Mouse (Mus musculus) embryonic facial prominence, embryonic 10.5 days (tissue): ENCODE measurements at regions not wholly inside any gene's neighbourhood (a gene's known extent, or its start where the extent isn't known, plus 50 kb on each side); places are given as distances from the start of the nearest gene placed in this dataset.

Source experiments
- DNase-seq: peaks from one replicate; pipeline ENCODE4 v3.0.0-alpha.2; 2017; ENCODE audit warnings: low spot score
- H3K27ac ChIP-seq: fragments of 300-500 bp; sonication (generic); replicated peaks from 2 replicates; pipeline ENCODE4 v1.5.1; 2016; ENCODE audit warnings: mild to moderate bottlenecking
- H3K27me3 ChIP-seq: fragments of 300-500 bp; sonication (generic); replicated peaks from 2 replicates; pipeline ENCODE4 v1.6.1; 2016; ENCODE audit warnings: low read depth, mild to moderate bottlenecking; ENCODE audit not compliant: poor library complexity, severe bottlenecking
- H3K36me3 ChIP-seq: fragments of 300-500 bp; sonication (generic); replicated peaks from 2 replicates; pipeline ENCODE4 v1.6.1; 2016; ENCODE audit warnings: mild to moderate bottlenecking, moderate library complexity
- H3K4me1 ChIP-seq: fragments of 300-500 bp; sonication (generic); 2 replicates; pipeline ENCODE4 v1.6.1; 2016
- H3K4me3 ChIP-seq: fragments of 300-500 bp; sonication (generic); 2 replicates; pipeline ENCODE4 v1.5.1; 2016; ENCODE audit warnings: mild to moderate bottlenecking, moderate library complexity
- H3K9me3 ChIP-seq: fragments of 300-500 bp; sonication (generic); 2 replicates; pipeline ENCODE4 v1.6.1; 2016; ENCODE audit warnings: mild to moderate bottlenecking
- WGBS: fragments of 180-500 bp; shearing (Covaris S2); methylation state at CpG from one replicate; pipeline ENCODE4 v1.1.7; 2016; 5-methylcytosine and 5-hydroxymethylcytosine counted together

GRCm38 (mm10) chr8:26706768-26707156 lies 270.4 kb upstream of the Zfp703 start:
- WGBS, result 95% methylated on average over 7 of the region's 7 CpGs
- DNase-seq, result no peak
- no peaks in the 10 kb centered on the region for H3K9me3 ChIP-seq
- no peak overlapping the region for H3K4me3 ChIP-seq
- no peaks in the 10 kb centered on the region for H3K36me3 ChIP-seq
- H3K4me1 ChIP-seq, result peaks cover 27% of the 10 kb centered on the region
- 0 out of 2 replicates have a peak, but pooled peaks cover 3% of the 10 kb centered on the region for H3K27me3 ChIP-seq
- H3K27ac ChIP-seq, result no peak overlapping the region

- Histone ChIP-seq H3K27ac (no peak overlapping the region), H3K9me3 (no peaks in the 10 kb centered on the region), H3K4me1 (peaks cover 24% of the 10 kb centered on the region), H3K27me3 (no peaks in the 10 kb centered on the region), H3K4me3 (no peak overlapping the region), H3K36me3 (no peaks in the 10 kb centered on the region)
- DNase-seq, result no peak
- WGBS, result 86% methylated on average over 8 of the region's 8 CpGs
Measured at GRCm38 (mm10) chr8:26713836-26714235, 263.3 kb upstream of the Zfp703 start.

- Histone ChIP-seq H3K36me3 (no peaks in the 10 kb centered on the region), H3K27ac (no peak overlapping the region), H3K27me3 (no peaks in the 10 kb centered on the region), H3K4me3 (no peak overlapping the region), H3K9me3 (no peaks in the 10 kb centered on the region; the same call in 1 of the 2 replicates), H3K4me1 (peaks cover 19% of the 10 kb centered on the region)
- DNase-seq, result no peak
- 90% methylated on average over 3 of the region's 3 CpGs for WGBS
Measured at GRCm38 (mm10) chr8:26714714-26715113, 262.4 kb upstream of the Zfp703 start.

- H3K4me1 ChIP-seq, result peaks cover 8% of the 10 kb centered on the region; the same call in 1 of the 2 replicates
- no peaks in the 10 kb centered on the region for H3K27me3 ChIP-seq
- no peak overlapping the region for H3K4me3 ChIP-seq
- no peaks in the 10 kb centered on the region for H3K36me3 ChIP-seq
- H3K27ac ChIP-seq, result no peak overlapping the region
- no peaks in the 10 kb centered on the region; the same call in 1 of the 2 replicates for H3K9me3 ChIP-seq
- DNase-seq, result no peak
- 53% methylated on average over 11 of the region's 11 CpGs for WGBS
Measured at GRCm38 (mm10) chr8:26718409-26719355, 258.4 kb upstream of the Zfp703 start.

- no peaks in the 10 kb centered on the region; the same call in 1 of the 2 replicates for H3K9me3 ChIP-seq
- no peak for DNase-seq
- no peak overlapping the region for H3K27ac ChIP-seq
- H3K27me3 ChIP-seq, result no peaks in the 10 kb centered on the region
- WGBS, result 78% methylated on average over 3 of the region's 3 CpGs
- no peak overlapping the region for H3K4me3 ChIP-seq
- peaks cover 8% of the 10 kb centered on the region; the same call in 1 of the 2 replicates for H3K4me1 ChIP-seq
- H3K36me3 ChIP-seq, result no peaks in the 10 kb centered on the region
Measured at GRCm38 (mm10) chr8:26722766-26723165, 254.4 kb upstream of the Zfp703 start.

- Histone ChIP-seq H3K9me3 (no peaks in the 10 kb centered on the region; the same call in 1 of the 2 replicates), H3K36me3 (no peaks in the 10 kb centered on the region), H3K4me3 (no peak overlapping the region), H3K27ac (no peak overlapping the region), H3K4me1 (no peaks in the 10 kb centered on the region), H3K27me3 (no peaks in the 10 kb centered on the region)
- DNase-seq, result no peak
- WGBS, result 93% methylated on average over 5 of the region's 5 CpGs
Measured at GRCm38 (mm10) chr8:26724628-26725027, 252.5 kb upstream of the Zfp703 start.

GRCm38 (mm10) chr8:26725521-26725920 lies 251.6 kb upstream of the Zfp703 start:
- H3K27me3 ChIP-seq, result no peaks in the 10 kb centered on the region
- H3K4me3 ChIP-seq, result no peak overlapping the region
- no peak for DNase-seq
- H3K4me1 ChIP-seq, result no peaks in the 10 kb centered on the region
- WGBS, result 82% methylated on average over 7 of the region's 7 CpGs
- no peak overlapping the region for H3K27ac ChIP-seq
- H3K36me3 ChIP-seq, result no peaks in the 10 kb centered on the region
- no peaks in the 10 kb centered on the region for H3K9me3 ChIP-seq

- H3K27me3 ChIP-seq, result no peaks in the 10 kb centered on the region
- H3K36me3 ChIP-seq, result no peaks in the 10 kb centered on the region
- H3K4me1 ChIP-seq, result no peaks in the 10 kb centered on the region
- H3K27ac ChIP-seq, result no peak overlapping the region
- no peak overlapping the region for H3K4me3 ChIP-seq
- H3K9me3 ChIP-seq, result no peaks in the 10 kb centered on the region
- no peak for DNase-seq
- 76% methylated on average over 5 of the region's 5 CpGs for WGBS
Measured at GRCm38 (mm10) chr8:26729351-26729750, 247.8 kb upstream of the Zfp703 start.

GRCm38 (mm10) chr8:26731111-26731510 lies 246.0 kb upstream of the Zfp703 start:
- 83% methylated on average over 2 of the region's 2 CpGs for WGBS
- Histone ChIP-seq H3K27ac (no peak overlapping the region), H3K4me3 (no peak overlapping the region), H3K27me3 (no peaks in the 10 kb centered on the region), H3K9me3 (no peaks in the 10 kb centered on the region), H3K4me1 (no peaks in the 10 kb centered on the region), H3K36me3 (no peaks in the 10 kb centered on the region)
- no peak for DNase-seq

- H3K4me1 ChIP-seq, result peaks cover 23% of the 10 kb centered on the region
- no peaks in the 10 kb centered on the region for H3K9me3 ChIP-seq
- 76% methylated on average over 3 of the region's 3 CpGs for WGBS
- no peaks in the 10 kb centered on the region for H3K36me3 ChIP-seq
- H3K27me3 ChIP-seq, result no peaks in the 10 kb centered on the region
- DNase-seq, result no peak
- no peak overlapping the region for H3K27ac ChIP-seq
- H3K4me3 ChIP-seq, result no peak overlapping the region
Measured at GRCm38 (mm10) chr8:26744424-26744823, 232.7 kb upstream of the Zfp703 start.

- H3K27ac ChIP-seq, result no peak overlapping the region
- peaks cover 25% of the 10 kb centered on the region for H3K4me1 ChIP-seq
- H3K9me3 ChIP-seq, result no peaks in the 10 kb centered on the region
- H3K36me3 ChIP-seq, result no peaks in the 10 kb centered on the region
- DNase-seq, result no peak
- WGBS, result 88% methylated on average over 3 of the region's 3 CpGs
- H3K27me3 ChIP-seq, result no peaks in the 10 kb centered on the region
- no peak overlapping the region for H3K4me3 ChIP-seq
Measured at GRCm38 (mm10) chr8:26746811-26747210, 230.3 kb upstream of the Zfp703 start.

GRCm38 (mm10) chr8:26747241-26747972 lies 229.7 kb upstream of the Zfp703 start:
- H3K27ac ChIP-seq, result no peak overlapping the region
- no peaks in the 10 kb centered on the region for H3K27me3 ChIP-seq
- no peaks in the 10 kb centered on the region for H3K36me3 ChIP-seq
- H3K4me3 ChIP-seq, result no peak overlapping the region
- WGBS, result 87% methylated on average over 19 of the region's 19 CpGs
- no peak for DNase-seq
- H3K9me3 ChIP-seq, result no peaks in the 10 kb centered on the region
- peaks cover 25% of the 10 kb centered on the region for H3K4me1 ChIP-seq
